Mouse (Mus musculus) Muller cell, postnatal 12 days (primary cell): ENCODE results near the gene Pcgf3.

ENCODE experiments used
- DNase-seq: peaks from one replicate; pipeline ENCODE4 v3.0.0-alpha.2; 2015; ENCODE audit errors: inconsistent ontology term

The Pcgf3 gene

DNA sequence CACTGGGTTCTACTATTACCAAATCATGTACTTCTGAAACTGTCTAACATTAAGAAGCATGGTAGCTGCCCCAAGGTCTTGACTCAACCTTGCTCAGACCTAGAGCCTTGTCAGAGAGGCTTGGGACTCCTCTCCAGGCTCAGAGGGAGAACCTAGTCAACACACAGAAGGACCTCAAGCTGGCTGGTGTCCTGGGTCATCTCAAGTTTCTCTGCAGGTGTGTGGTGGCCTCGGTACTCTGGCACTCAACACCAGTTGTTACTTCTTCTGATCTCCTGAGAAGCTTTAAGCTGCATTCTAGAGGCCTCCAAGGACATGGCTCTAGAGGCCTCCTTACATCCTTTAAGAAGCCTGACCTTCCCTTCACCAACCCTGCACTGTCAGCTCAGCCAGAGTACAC is 93.0 kb downstream of the Pcgf3 start:
- DNase-seq: no peak
